ENCODE assay signal across 8 mouse cellular contexts in genomic region chr7:127874812-127875626, GRCm38 (mm10). TPM values are rescaled to one million over a fixed set of nuclear protein-coding genes. Genes with fewer than 3 reads are reported as not detected.
DNase-seq lines count a peak whose midpoint lies in the region; ATAC-seq and TF ChIP-seq lines count a peak whose summit lies in the region.

No protein-coding gene starts in this region.

- H3K9me3 ChIP-seq in heart, postnatal 0 days (replicated peaks; ENCODE audit: control insufficient read depth, low read length) = no peaks in the 10 kb centered on the region
- no peaks in the 10 kb centered on the region for H3K9me3 ChIP-seq in hindbrain, embryonic 11.5 days (ENCODE audit: control insufficient read depth, low read length)
- no peaks in the 10 kb centered on the region for H3K9me3 ChIP-seq in midbrain, embryonic 12.5 days

- no peak for DNase-seq in heart, postnatal 0 days (ENCODE audit: low spot score)
- no peak for DNase-seq in heart, adult 9 months (ENCODE audit: low spot score in 2 of 2)
- DNase-seq in hindbrain, embryonic 11.5 days (ENCODE audit: low spot score) = no peak
- DNase-seq in cerebellum, postnatal 14 days = no peak
- no peak for DNase-seq in adrenal gland, postnatal 4 days (ENCODE audit: low spot score in 2 of 2)
- no peak for DNase-seq in thymus, postnatal 25 days

- no peak for ATAC-seq in heart, postnatal 0 days (ENCODE audit: insufficient read depth, low read depth)
- peak; percentile 14 for ATAC-seq in activated CD4-positive, CD25-positive, alpha-beta regulatory T cell, adult 4 months
- peak; percentile 37; the same call in 1 of the 2 replicates for ATAC-seq in hindbrain, embryonic 11.5 days (ENCODE audit: low FRiP score)
- peak; percentile 44; the same call in 1 of the 2 replicates for ATAC-seq in midbrain, embryonic 12.5 days (ENCODE audit: low FRiP score, low read depth)

- H3K27ac ChIP-seq in heart, postnatal 0 days (ENCODE audit: low read depth) = peak overlapping the region; percentile 97
- peak overlapping the region; percentile 99 for H3K27ac ChIP-seq in hindbrain, embryonic 11.5 days (ENCODE audit: low read depth, low read length)
- peak overlapping the region; percentile 100 for H3K27ac ChIP-seq in midbrain, embryonic 12.5 days (replicated peaks)

- H3K9ac ChIP-seq in heart, postnatal 0 days (replicated peaks; ENCODE audit: low read depth, low read length) = peak overlapping the region; percentile 88
- H3K9ac ChIP-seq in hindbrain, embryonic 11.5 days (ENCODE audit: low read depth, low read length) = peak overlapping the region; percentile 98
- peak overlapping the region; percentile 96 for H3K9ac ChIP-seq in midbrain, embryonic 12.5 days (replicated peaks)

- TF ChIP-seq CTCF in heart, postnatal 0 days (IDR thresholded peaks at IDR 0.05; ENCODE audit: low read depth) = no peak

- no peaks in the 10 kb centered on the region for H3K27me3 ChIP-seq in heart, postnatal 0 days (ENCODE audit: control insufficient read depth, insufficient read depth, low read length)
- H3K27me3 ChIP-seq in hindbrain, embryonic 11.5 days (ENCODE audit: control insufficient read depth, insufficient read depth, low read length) = no peaks in the 10 kb centered on the region
- H3K27me3 ChIP-seq in midbrain, embryonic 12.5 days = no peaks in the 10 kb centered on the region

- no peak for TF ChIP-seq EP300 in heart, postnatal 0 days (IDR thresholded peaks at IDR 0.05; ENCODE audit: low read depth)

- peaks cover 10% of the 10 kb centered on the region for H3K4me1 ChIP-seq in heart, postnatal 0 days (ENCODE audit: control insufficient read depth, insufficient read depth)
- H3K4me1 ChIP-seq in hindbrain, embryonic 11.5 days (replicated peaks; ENCODE audit: control insufficient read depth, insufficient read depth, low read length) = peaks cover 6% of the 10 kb centered on the region
- H3K4me1 ChIP-seq in midbrain, embryonic 12.5 days = peaks cover 26% of the 10 kb centered on the region

- peak overlapping the region; percentile 91 for H3K4me3 ChIP-seq in heart, postnatal 0 days (ENCODE audit: low read depth, low read length)
- H3K4me3 ChIP-seq in hindbrain, embryonic 11.5 days (ENCODE audit: low read depth, low read length) = peak overlapping the region; percentile 68
- peak overlapping the region; percentile 97 for H3K4me3 ChIP-seq in midbrain, embryonic 12.5 days

- H3K36me3 ChIP-seq in heart, postnatal 0 days (replicated peaks; ENCODE audit: control insufficient read depth, insufficient read depth, low read length) = peaks cover 19% of the 10 kb centered on the region
- peaks cover 12% of the 10 kb centered on the region for H3K36me3 ChIP-seq in hindbrain, embryonic 11.5 days (ENCODE audit: control insufficient read depth, insufficient read depth, low read length)
- peaks cover 51% of the 10 kb centered on the region for H3K36me3 ChIP-seq in midbrain, embryonic 12.5 days

- H3K4me2 ChIP-seq in heart, postnatal 0 days (ENCODE audit: low read depth, low read length) = peak overlapping the region; percentile 94
- H3K4me2 ChIP-seq in hindbrain, embryonic 11.5 days (replicated peaks; ENCODE audit: low read depth, low read length) = peak overlapping the region; percentile 47
- peak overlapping the region; percentile 91 for H3K4me2 ChIP-seq in midbrain, embryonic 12.5 days (replicated peaks)

- WGBS in heart, postnatal 0 days = 7% methylated on average over 20 of the region's 20 CpGs
- WGBS in hindbrain, embryonic 11.5 days = 5% methylated on average over 20 of the region's 20 CpGs
- 4% methylated on average over 20 of the region's 20 CpGs for WGBS in midbrain, embryonic 12.5 days

RNA-seq across cellular contexts. Expression of gene Zfp646, which starts 1.0 kb away (rescaled TPM):
- total RNA-seq in heart, postnatal 0 days (2014; rRNA removed; ENCODE audit: low replicate concordance) = 19.5 and 25.4 TPM in 2 replicates
- polyA plus RNA-seq in heart, postnatal 0 days (2015; fragmentation: Nextera tagmentation; extraction: Ambion mirVana) = 2.7 and 3.0 TPM in 2 replicates
- polyA plus RNA-seq in activated CD4-positive, CD25-positive, alpha-beta regulatory T cell, adult 4 months (2017; shearing (Covaris generic)) = 10 to 100 TPM; 20.0 to 28.1 TPM
- 16.5 and 21.5 TPM in 2 replicates for polyA plus RNA-seq in hindbrain, embryonic 11.5 days (2014; fragmentation: Nextera tagmentation; extraction: Ambion mirVana)
- 22.5 and 24.6 TPM in 2 replicates for polyA plus RNA-seq in midbrain, embryonic 12.5 days (2016; fragmentation: Nextera tagmentation; extraction: Ambion mirVana)
- 10 to 100 TPM; 50.2 to 55.8 TPM for total RNA-seq in adrenal gland, postnatal 4 days (2021)

RNA-seq across cellular contexts. Expression of gene Zfp668, which starts 1.6 kb away (rescaled TPM):
- 3.2 and 4.8 TPM in 2 replicates for total RNA-seq in heart, postnatal 0 days (2014; rRNA removed; ENCODE audit: low replicate concordance)
- 6.1 and 7.1 TPM in 2 replicates for polyA plus RNA-seq in heart, postnatal 0 days (2015; fragmentation: Nextera tagmentation; extraction: Ambion mirVana)
- polyA plus RNA-seq in activated CD4-positive, CD25-positive, alpha-beta regulatory T cell, adult 4 months (2017; shearing (Covaris generic)) = 10 to 100 TPM; 10.4 to 11.0 TPM
- 23.1 and 23.3 TPM in 2 replicates for polyA plus RNA-seq in hindbrain, embryonic 11.5 days (2014; fragmentation: Nextera tagmentation; extraction: Ambion mirVana)
- 39.0 and 39.2 TPM in 2 replicates for polyA plus RNA-seq in midbrain, embryonic 12.5 days (2016; fragmentation: Nextera tagmentation; extraction: Ambion mirVana)
- total RNA-seq in adrenal gland, postnatal 4 days (2021) = 10 to 100 TPM; 13.4 to 13.7 TPM

RNA-seq across cellular contexts. Expression of gene Prss53, which starts 15.8 kb away (rescaled TPM):
- total RNA-seq in heart, postnatal 0 days (2014; rRNA removed; ENCODE audit: low replicate concordance) = 0.12 TPM in 1 of 2 replicates, not detected in the other
- polyA plus RNA-seq in heart, postnatal 0 days (2015; fragmentation: Nextera tagmentation; extraction: Ambion mirVana) = 0.26 and 0.66 TPM in 2 replicates
- under 1 TPM in 1 of 2 experiments, not detected in 1; 0.22 TPM for polyA plus RNA-seq in activated CD4-positive, CD25-positive, alpha-beta regulatory T cell, adult 4 months (2017; shearing (Covaris generic))
- polyA plus RNA-seq in hindbrain, embryonic 11.5 days (2014; fragmentation: Nextera tagmentation; extraction: Ambion mirVana) = 0.59 and 0.60 TPM in 2 replicates
- polyA plus RNA-seq in midbrain, embryonic 12.5 days (2016; fragmentation: Nextera tagmentation; extraction: Ambion mirVana) = 0.77 and 0.79 TPM in 2 replicates
- 1 to 10 TPM in 1 of 2 experiments, under 1 TPM in 1; 0.87 to 2.9 TPM for total RNA-seq in adrenal gland, postnatal 4 days (2021)

RNA-seq across cellular contexts. Expression of gene Gm21974, which starts 20.2 kb away (rescaled TPM):
- total RNA-seq in heart, postnatal 0 days (2014; rRNA removed; ENCODE audit: low replicate concordance) = 1.1 TPM in 1 of 2 replicates, not detected in the other
- polyA plus RNA-seq in heart, postnatal 0 days (2015; fragmentation: Nextera tagmentation; extraction: Ambion mirVana) = not detected in 2 replicates
- not detected for polyA plus RNA-seq in activated CD4-positive, CD25-positive, alpha-beta regulatory T cell, adult 4 months (2017; shearing (Covaris generic))
- not detected in 2 replicates for polyA plus RNA-seq in hindbrain, embryonic 11.5 days (2014; fragmentation: Nextera tagmentation; extraction: Ambion mirVana)
- not detected in 2 replicates for polyA plus RNA-seq in midbrain, embryonic 12.5 days (2016; fragmentation: Nextera tagmentation; extraction: Ambion mirVana)
- total RNA-seq in adrenal gland, postnatal 4 days (2021) = not detected

RNA-seq across cellular contexts. Expression of gene Vkorc1, which starts 20.4 kb away (rescaled TPM):
- 36.8 and 59.1 TPM in 2 replicates for total RNA-seq in heart, postnatal 0 days (2014; rRNA removed; ENCODE audit: low replicate concordance)
- 70.4 and 85.8 TPM in 2 replicates for polyA plus RNA-seq in heart, postnatal 0 days (2015; fragmentation: Nextera tagmentation; extraction: Ambion mirVana)
- polyA plus RNA-seq in activated CD4-positive, CD25-positive, alpha-beta regulatory T cell, adult 4 months (2017; shearing (Covaris generic)) = 10 to 100 TPM; 20.9 to 31.8 TPM
- 48.0 and 53.9 TPM in 2 replicates for polyA plus RNA-seq in hindbrain, embryonic 11.5 days (2014; fragmentation: Nextera tagmentation; extraction: Ambion mirVana)
- 42.7 and 54.4 TPM in 2 replicates for polyA plus RNA-seq in midbrain, embryonic 12.5 days (2016; fragmentation: Nextera tagmentation; extraction: Ambion mirVana)
- 10 to 100 TPM; 71.8 to 93.6 TPM for total RNA-seq in adrenal gland, postnatal 4 days (2021)
